Mouse (Mus musculus): ENCODE data around the gene Igfn1. TPM values are rescaled to one million over a fixed set of nuclear protein-coding genes. Genes with fewer than 3 reads are reported as not detected.

Gene Igfn1
- polyA plus RNA-seq, 1 experiment, result 0.81 TPM

GRCm38 (mm10) chr1:135929876-135930275, 76.3 kb downstream of the Igfn1 start:
- TF ChIP-seq CTCF (IDR thresholded peaks at IDR 0.05; ENCODE audit: borderline replicate concordance, control insufficient read depth, extremely low read depth, insufficient read depth, low read length, poor library complexity), result no peak
- TF ChIP-seq POLR2A (IDR thresholded peaks at IDR 0.05; ENCODE audit: control insufficient read depth, extremely low read depth, insufficient read depth, low read length, poor library complexity), result no peak
- Histone ChIP-seq H3K4me3 (ENCODE audit: control insufficient read depth, insufficient read depth, low read length) (no peak overlapping the region), H3K27me3 (ENCODE audit: control insufficient read depth, insufficient read depth, low read length) (no peaks in the 10 kb centered on the region; the same call in 1 of the 2 replicates), H3K4me1 (replicated peaks; ENCODE audit: control insufficient read depth, insufficient read depth, low read length) (no peaks in the 10 kb centered on the region), H3K27ac (ENCODE audit: control insufficient read depth, insufficient read depth, low read length) (no peak overlapping the region), H3K36me3 (ENCODE audit: control insufficient read depth, insufficient read depth, low read length) (no peaks in the 10 kb centered on the region)
- DNase-seq, result no peak
- 42% methylated on average over 3 of the region's 3 CpGs for WGBS

- TF ChIP-seq CTCF (IDR thresholded peaks at IDR 0.05; ENCODE audit: borderline replicate concordance, control insufficient read depth, extremely low read depth, insufficient read depth, low read length, poor library complexity) (no peak), POLR2A (IDR thresholded peaks at IDR 0.05; ENCODE audit: control insufficient read depth, extremely low read depth, insufficient read depth, low read length, poor library complexity) (no peak)
- WGBS, result 65% methylated on average over 5 of the region's 5 CpGs
- Histone ChIP-seq H3K4me3 (ENCODE audit: control insufficient read depth, insufficient read depth, low read length) (no peak overlapping the region), H3K4me1 (replicated peaks; ENCODE audit: control insufficient read depth, insufficient read depth, low read length) (no peaks in the 10 kb centered on the region), H3K36me3 (ENCODE audit: control insufficient read depth, insufficient read depth, low read length) (no peaks in the 10 kb centered on the region), H3K27me3 (ENCODE audit: control insufficient read depth, insufficient read depth, low read length) (no peaks in the 10 kb centered on the region; the same call in 1 of the 2 replicates), H3K27ac (ENCODE audit: control insufficient read depth, insufficient read depth, low read length) (no peak overlapping the region)
- DNase-seq, result no peak
Measured at GRCm38 (mm10) chr1:135925848-135926247, 80.3 kb downstream of the Igfn1 start.

- Histone ChIP-seq H3K36me3 (ENCODE audit: control insufficient read depth, insufficient read depth, low read length) (no peaks in the 10 kb centered on the region), H3K27me3 (ENCODE audit: control insufficient read depth, insufficient read depth, low read length) (peaks cover 5% of the 10 kb centered on the region; the same call in 1 of the 2 replicates), H3K4me1 (replicated peaks; ENCODE audit: control insufficient read depth, insufficient read depth, low read length) (no peaks in the 10 kb centered on the region), H3K27ac (ENCODE audit: control insufficient read depth, insufficient read depth, low read length) (no peak overlapping the region), H3K4me3 (ENCODE audit: control insufficient read depth, insufficient read depth, low read length) (no peak overlapping the region)
- no peak for DNase-seq
- 64% methylated on average over 5 of the region's 5 CpGs for WGBS
- TF ChIP-seq POLR2A (IDR thresholded peaks at IDR 0.05; ENCODE audit: control insufficient read depth, extremely low read depth, insufficient read depth, low read length, poor library complexity) (no peak), CTCF (IDR thresholded peaks at IDR 0.05; ENCODE audit: borderline replicate concordance, control insufficient read depth, extremely low read depth, insufficient read depth, low read length, poor library complexity) (no peak)
Measured at GRCm38 (mm10) chr1:135924377-135924994, 81.7 kb downstream of the Igfn1 start.

GRCm38 (mm10) chr1:135923229-135923628, 82.9 kb downstream of the Igfn1 start:
- no peak for DNase-seq
- Histone ChIP-seq H3K4me1 (replicated peaks; ENCODE audit: control insufficient read depth, insufficient read depth, low read length) (no peaks in the 10 kb centered on the region), H3K4me3 (ENCODE audit: control insufficient read depth, insufficient read depth, low read length) (no peak overlapping the region), H3K36me3 (ENCODE audit: control insufficient read depth, insufficient read depth, low read length) (no peaks in the 10 kb centered on the region), H3K27me3 (ENCODE audit: control insufficient read depth, insufficient read depth, low read length) (peaks cover 11% of the 10 kb centered on the region; the same call in 1 of the 2 replicates), H3K27ac (ENCODE audit: control insufficient read depth, insufficient read depth, low read length) (no peak overlapping the region)
- WGBS, result 76% methylated on average over 7 of the region's 7 CpGs
- TF ChIP-seq CTCF (IDR thresholded peaks at IDR 0.05; ENCODE audit: borderline replicate concordance, control insufficient read depth, extremely low read depth, insufficient read depth, low read length, poor library complexity), result no peak
- no peak for TF ChIP-seq POLR2A (IDR thresholded peaks at IDR 0.05; ENCODE audit: control insufficient read depth, extremely low read depth, insufficient read depth, low read length, poor library complexity)

GRCm38 (mm10) chr1:135918644-135919407, 87.3 kb downstream of the Igfn1 start, which contains the start of gene Pkp1:
Gene Pkp1 (minus strand): TSS chr1:135919207.
- WGBS, result 5% methylated on average over 67 of the region's 67 CpGs
- Histone ChIP-seq H3K4me1 (replicated peaks; ENCODE audit: control insufficient read depth, insufficient read depth, low read length) (no peaks in the 10 kb centered on the region), H3K27me3 (ENCODE audit: control insufficient read depth, insufficient read depth, low read length) (peaks cover 11% of the 10 kb centered on the region; the same call in 1 of the 2 replicates), H3K27ac (ENCODE audit: control insufficient read depth, insufficient read depth, low read length) (no peak within 1 kb of the TSS), H3K36me3 (ENCODE audit: control insufficient read depth, insufficient read depth, low read length) (no peaks in the 10 kb centered on the region), H3K4me3 (ENCODE audit: control insufficient read depth, insufficient read depth, low read length) (peak within 1 kb of the TSS; percentile 14; the same call in 1 of the 2 replicates)
- TF ChIP-seq POLR2A (IDR thresholded peaks at IDR 0.05; ENCODE audit: control insufficient read depth, extremely low read depth, insufficient read depth, low read length, poor library complexity), result no peak
- no peak for TF ChIP-seq CTCF (IDR thresholded peaks at IDR 0.05; ENCODE audit: borderline replicate concordance, control insufficient read depth, extremely low read depth, insufficient read depth, low read length, poor library complexity)
- DNase-seq, result no peak

- WGBS, result 41% methylated on average over 5 of the region's 5 CpGs
- peaks cover 11% of the 10 kb centered on the region; the same call in 1 of the 2 replicates for H3K27me3 ChIP-seq (ENCODE audit: control insufficient read depth, insufficient read depth, low read length)
- no peak for DNase-seq
Measured at GRCm38 (mm10) chr1:135917206-135917605, 88.9 kb downstream of the Igfn1 start.

More at GRCm38 (mm10) chr1:135917206-135917605, 88.9 kb downstream of the Igfn1 start:
- H3K36me3 ChIP-seq (ENCODE audit: control insufficient read depth, insufficient read depth, low read length), result no peaks in the 10 kb centered on the region
- no peak overlapping the region for H3K4me3 ChIP-seq (ENCODE audit: control insufficient read depth, insufficient read depth, low read length)
- H3K27ac ChIP-seq (ENCODE audit: control insufficient read depth, insufficient read depth, low read length), result no peak overlapping the region
- no peak for TF ChIP-seq POLR2A (IDR thresholded peaks at IDR 0.05; ENCODE audit: control insufficient read depth, extremely low read depth, insufficient read depth, low read length, poor library complexity)
- no peak for TF ChIP-seq CTCF (IDR thresholded peaks at IDR 0.05; ENCODE audit: borderline replicate concordance, control insufficient read depth, extremely low read depth, insufficient read depth, low read length, poor library complexity)
- H3K4me1 ChIP-seq (replicated peaks; ENCODE audit: control insufficient read depth, insufficient read depth, low read length), result no peaks in the 10 kb centered on the region
